Mouse (Mus musculus): ENCODE measurements around the gene Cst13.

Gene Cst13

DNA sequence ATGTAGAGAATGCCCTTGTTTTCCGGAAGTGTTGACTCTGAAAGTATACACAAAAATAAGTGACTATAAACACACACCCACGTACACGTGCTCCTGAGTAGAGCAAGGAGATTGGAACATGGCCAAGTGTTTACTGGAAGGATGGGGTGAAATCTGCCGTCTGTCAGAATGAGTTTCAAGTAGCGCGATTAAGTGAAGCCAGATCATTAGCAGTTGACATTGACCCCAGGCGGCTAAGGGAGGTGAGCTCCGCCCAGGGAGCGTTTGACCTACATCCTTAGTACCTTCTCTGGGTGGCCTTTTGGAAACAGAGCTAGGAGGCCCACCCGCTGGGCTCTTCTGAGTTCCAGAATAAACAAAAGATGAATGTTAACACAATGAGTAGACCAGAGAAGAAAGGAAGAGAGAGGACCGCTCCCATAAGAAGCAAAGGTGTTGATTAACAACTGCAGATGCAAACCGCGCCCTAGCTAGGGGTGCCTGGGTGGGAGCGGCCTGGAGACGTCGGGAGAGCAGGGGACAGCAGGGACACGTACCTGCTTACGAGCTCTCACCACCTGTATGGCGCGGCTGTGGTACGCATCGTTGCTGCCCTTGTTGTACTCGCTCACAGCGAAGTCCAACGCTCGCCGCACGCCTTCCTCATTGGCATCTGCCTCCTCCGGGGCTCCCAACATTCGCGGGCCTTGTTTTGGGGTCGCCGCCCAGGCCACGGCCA lies 54.9 kb downstream of the Cst13 start:
- peak; percentile 30 for DNase-seq (ENCODE audit: low read depth)

DNA sequence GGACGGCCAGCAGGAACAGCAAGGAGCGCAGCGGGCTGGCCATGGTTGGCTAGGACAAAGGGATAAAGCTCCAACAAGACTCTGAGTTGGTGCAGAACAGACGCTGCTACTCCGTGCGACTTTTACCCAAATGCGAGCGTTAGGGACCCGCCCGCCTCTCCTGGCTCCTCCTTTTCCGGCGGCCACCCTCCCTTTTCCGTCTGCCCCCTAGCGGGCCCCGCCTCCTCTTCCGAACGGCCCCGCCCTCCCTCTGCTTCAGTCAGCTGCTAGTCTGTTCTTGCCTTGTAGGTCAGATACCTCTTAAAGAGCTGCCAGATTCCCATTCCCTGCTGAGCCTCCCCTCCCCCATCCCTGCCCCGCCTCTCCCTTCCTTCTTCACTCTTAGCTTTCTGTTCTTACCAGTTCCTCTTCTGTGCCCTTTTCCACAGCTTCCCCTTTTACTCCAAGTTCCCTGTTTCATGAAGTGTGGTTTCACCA lies 55.5 kb downstream of the Cst13 start, which contains the start of gene Cst3:
Gene Cst3, minus strand, starts transcription at position 358 of the 477 bp plus-strand sequence.
- DNase-seq (ENCODE audit: low read depth): peak; percentile 89

DNA sequence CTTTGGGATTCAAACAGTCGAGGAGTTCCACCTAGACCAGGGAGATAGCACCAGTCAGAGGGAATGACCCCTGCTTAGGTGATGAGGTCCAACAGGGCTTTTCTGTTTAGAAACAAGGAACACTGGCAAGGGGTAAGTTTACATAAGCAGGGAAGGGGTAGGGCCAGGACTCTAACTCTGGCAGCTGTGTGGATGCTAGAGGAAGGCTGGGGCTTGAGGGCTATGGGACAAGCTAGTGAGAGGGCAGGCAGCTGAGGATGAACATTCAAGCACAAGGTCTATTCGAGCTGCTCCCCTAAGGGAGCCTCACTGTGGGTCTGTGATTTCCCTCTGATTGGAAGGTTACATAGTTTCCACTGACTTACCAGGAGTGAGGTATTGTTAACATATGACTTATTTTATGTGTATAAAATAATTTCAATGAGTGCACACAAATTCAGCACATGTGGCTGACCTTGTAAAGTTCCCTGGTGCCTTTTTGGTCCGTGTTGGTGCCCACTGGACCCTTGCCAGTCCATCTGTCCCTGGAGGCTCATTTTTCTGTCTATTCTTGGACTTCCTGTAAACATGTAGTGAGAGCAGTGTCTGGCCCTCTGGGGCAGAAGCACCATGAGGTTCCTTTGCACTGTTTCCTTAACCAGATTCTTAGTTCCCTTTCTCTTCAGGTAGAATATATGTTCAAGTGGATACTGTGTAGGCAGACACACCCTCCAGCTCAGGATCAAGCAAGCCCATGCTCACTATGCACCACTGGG lies 57.3 kb downstream of the Cst13 start:
- no peak for DNase-seq (ENCODE audit: low read depth)

DNA sequence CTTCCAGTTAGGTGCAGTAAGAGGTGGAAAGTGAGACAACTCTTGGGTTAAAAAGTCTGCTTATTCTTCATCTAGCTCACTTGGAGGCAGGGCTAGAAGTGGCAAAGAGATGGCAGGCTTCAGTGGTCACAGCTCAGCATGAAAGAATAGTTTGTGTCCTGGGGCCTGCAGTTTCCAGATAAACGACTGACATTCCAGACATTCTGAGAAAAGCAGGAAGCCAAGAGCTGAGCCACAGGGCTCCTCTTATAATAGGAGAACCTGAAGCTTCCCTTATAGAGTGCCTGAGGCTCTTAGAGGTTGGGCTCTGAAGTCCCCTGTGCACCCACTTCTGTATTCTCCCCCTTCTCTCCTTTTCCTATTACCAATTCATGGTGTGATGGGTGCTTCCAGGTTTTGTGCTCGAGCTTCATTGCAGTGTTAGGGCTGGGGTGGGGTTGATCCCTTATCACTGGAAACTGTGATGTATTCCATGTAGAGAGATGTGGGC lies 58.8 kb downstream of the Cst13 start:
- no peak for DNase-seq (ENCODE audit: low read depth)

DNA sequence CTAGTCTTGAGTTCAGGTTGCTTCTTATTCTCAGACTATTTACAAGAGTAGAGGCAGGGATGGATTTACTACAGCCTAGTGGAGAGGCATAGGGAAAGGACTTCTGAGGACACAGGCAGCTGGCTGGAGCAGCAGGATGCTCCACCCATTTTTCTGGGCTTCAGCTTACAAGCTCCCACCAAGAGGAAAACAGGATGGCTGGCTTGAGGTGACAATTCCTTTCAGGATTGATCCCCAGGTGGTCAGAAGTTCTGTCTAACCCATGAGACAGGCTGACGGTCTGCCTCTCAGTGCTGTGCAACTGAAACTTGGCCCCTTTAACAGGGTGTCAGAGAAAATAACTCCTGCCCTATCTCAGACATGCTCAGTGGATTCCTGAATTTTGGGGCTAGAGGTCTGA lies 59.3 kb downstream of the Cst13 start:
- no peak for DNase-seq (ENCODE audit: low read depth)

All from 416B (cell line).